Mouse (Mus musculus) MEL (cell line): ENCODE results near the gene Sgsm3.

Source experiments
- CTCF ChIP-seq, 3 experiments: IDR thresholded peaks in 2 of 3; conservative IDR thresholded peaks in 1 of 3; 2 replicates each; pipeline ENCODE4 v1.5.1; 2011 to 2012; ENCODE audit warnings: low read length in 3 of 3, low read depth in 2 of 3, mild to moderate bottlenecking in 2 of 3, improper control_type of control experiment in 1 of 3, inconsistent platforms in 1 of 3, mixed read lengths in 1 of 3, moderate library complexity in 1 of 3; ENCODE audit not compliant: control insufficient read depth in 1 of 3, insufficient read depth in 1 of 3, poor library complexity in 1 of 3, severe bottlenecking in 1 of 3
- EP300 ChIP-seq, 2 experiments: IDR thresholded peaks; 2 replicates each; pipeline ENCODE4 v1.6.1; 2011; ENCODE audit warnings: improper control_type of control experiment in 2 of 2, low read length in 2 of 2, low read depth in 1 of 2, mild to moderate bottlenecking in 1 of 2
- GABPA ChIP-seq: IDR thresholded peaks from 2 replicates; pipeline ENCODE4 v1.6.1; 2012; ENCODE audit warnings: low read depth, mild to moderate bottlenecking, inconsistent platforms, low read length, improper control_type of control experiment, moderate library complexity
- POLR2A ChIP-seq, 2 experiments: IDR thresholded peaks; 2 replicates each; pipeline ENCODE4 v1.6.1; 2011 to 2012; ENCODE audit warnings: low read length in 2 of 2, mild to moderate bottlenecking in 2 of 2, control low read depth in 1 of 2, improper control_type of control experiment in 1 of 2, low read depth in 1 of 2, moderate library complexity in 1 of 2; ENCODE audit not compliant: control insufficient read depth in 1 of 2, insufficient read depth in 1 of 2, poor library complexity in 1 of 2
- TCF12 ChIP-seq: IDR thresholded peaks from 2 replicates; pipeline ENCODE4 v1.6.1; 2014; ENCODE audit warnings: low read depth, mild to moderate bottlenecking, inconsistent platforms, low read length, improper control_type of control experiment, moderate library complexity
- ZNF384 ChIP-seq: IDR thresholded peaks from 2 replicates; pipeline ENCODE4 v1.6.1; 2012; ENCODE audit warnings: low read depth, mild to moderate bottlenecking, inconsistent platforms, low read length, improper control_type of control experiment

GRCm38 (mm10) chr15:81055488-81055887, 77.9 kb downstream of the Sgsm3 start:
- TF ChIP-seq GABPA (no peak), ZNF384 (no peak), CTCF (IDR thresholded peaks at IDR 0.05 in 2 of 3, conservative IDR thresholded peaks at IDR 0.05 in 1 of 3; ENCODE audit: control insufficient read depth in 1 of 3, insufficient read depth in 1 of 3, low read depth in 2 of 3, low read length in 3 of 3, poor library complexity in 1 of 3, severe bottlenecking in 1 of 3) (no peak), TCF12 (no peak), EP300 (IDR thresholded peaks at IDR 0.05; ENCODE audit: low read depth in 1 of 2, low read length in 2 of 2) (no peak), POLR2A (IDR thresholded peaks at IDR 0.05; ENCODE audit: control insufficient read depth in 1 of 2, insufficient read depth in 1 of 2, low read depth in 1 of 2, low read length in 2 of 2, poor library complexity in 1 of 2) (no peak)
